Mouse (Mus musculus): ENCODE data around the gene C130026I21Rik.
"Not testable (repeated sequence)": the region's sequence is repeated elsewhere in the genome, so short reads cannot be mapped to it uniquely, and the experiment has no call there.

DNA sequence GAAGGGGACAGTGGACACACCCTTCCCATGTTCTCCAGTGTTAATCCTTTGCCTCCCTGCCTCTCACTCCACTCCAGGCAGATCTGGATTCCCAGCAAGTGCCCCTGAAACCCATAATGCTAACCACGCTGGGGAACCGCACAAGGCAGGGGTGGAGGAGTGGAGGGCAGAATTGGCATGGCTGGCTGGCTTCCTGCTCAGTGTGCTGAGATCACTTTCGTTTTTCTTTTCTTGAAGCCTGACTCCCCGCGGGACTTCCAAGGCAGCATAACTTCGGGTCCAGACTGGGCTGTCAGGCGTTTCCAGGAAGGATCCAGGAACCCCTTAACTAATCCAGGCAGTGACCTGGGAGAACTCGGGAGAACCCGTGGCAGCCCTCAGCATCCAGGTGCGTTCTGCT, 158.8 kb downstream of the C130026I21Rik start:
- not testable (repeated sequence) for TF ChIP-seq CTCF (IDR thresholded peaks at IDR 0.05; ENCODE audit: borderline replicate concordance, insufficient read depth, low read depth, low read length); POLR2A (IDR thresholded peaks at IDR 0.05; ENCODE audit: borderline replicate concordance, insufficient read depth, low read length)
